Mouse (Mus musculus) liver, postnatal 0 days (tissue): ENCODE measurements at regions not wholly inside any gene's neighbourhood (a gene's known extent, or its start where the extent isn't known, plus 50 kb on each side); places are given as distances from the start of the nearest gene placed in this dataset.

ENCODE experiments used
- CTCF ChIP-seq: sonication (generic); IDR thresholded peaks from 2 replicates; pipeline ENCODE4 v1.5.1; 2016; ENCODE audit warnings: antibody characterized with exemption, low read depth
- EP300 ChIP-seq: IDR thresholded peaks from 2 replicates; pipeline ENCODE4 v1.6.1; 2016; ENCODE audit warnings: antibody characterized with exemption, low read depth, mild to moderate bottlenecking

- TF ChIP-seq CTCF, result no peak
- no peak for TF ChIP-seq EP300
These were observed 257.7 kb downstream of the H2al1j start for GRCm38 (mm10) chrX:11585353-11585752.
